Mouse (Mus musculus) embryonic facial prominence, embryonic 15.5 days (tissue): ENCODE measurements around the gene St6gal1. TPM values are rescaled to one million over a fixed set of nuclear protein-coding genes. Genes with fewer than 3 reads are reported as not detected.

Source experiments
- ATAC-seq: fragments of 200-750 bp; cut with Nextera tagmentation; 2 replicates; pipeline ENCODE4 v1.8.0; 2017; ENCODE audit warnings: low read depth, moderate TSS enrichment; ENCODE audit not compliant: insufficient number of reproducible peaks, low FRiP score, low TSS enrichment
- H3K27ac ChIP-seq: fragments of 300-500 bp; sonication (generic); replicated peaks from 2 replicates; pipeline ENCODE4 v1.5.1; 2015; ENCODE audit warnings: mild to moderate bottlenecking, inconsistent platforms
- H3K27me3 ChIP-seq: fragments of 300-500 bp; sonication (generic); 2 replicates; pipeline ENCODE4 v1.6.1; 2015; ENCODE audit warnings: inconsistent platforms
- H3K36me3 ChIP-seq: fragments of 300-500 bp; sonication (generic); 2 replicates; pipeline ENCODE4 v1.6.1; 2015; ENCODE audit warnings: mild to moderate bottlenecking, inconsistent platforms
- H3K4me1 ChIP-seq: fragments of 300-500 bp; sonication (generic); 2 replicates; pipeline ENCODE4 v1.6.1; 2015; ENCODE audit warnings: inconsistent platforms
- H3K4me2 ChIP-seq: fragments of 300-500 bp; sonication (generic); replicated peaks from 2 replicates; pipeline ENCODE4 v1.6.1; 2015; ENCODE audit warnings: mild to moderate bottlenecking, inconsistent platforms
- H3K4me3 ChIP-seq: fragments of 300-500 bp; sonication (generic); replicated peaks from 2 replicates; pipeline ENCODE4 v1.5.1; 2015; ENCODE audit warnings: mild to moderate bottlenecking, inconsistent platforms
- H3K9ac ChIP-seq: fragments of 300-500 bp; sonication (generic); 2 replicates; pipeline ENCODE4 v1.6.1; 2015; ENCODE audit warnings: inconsistent platforms
- H3K9me3 ChIP-seq: fragments of 300-500 bp; sonication (generic); replicated peaks from 2 replicates; pipeline ENCODE4 v1.6.1; 2016; ENCODE audit warnings: inconsistent platforms
- WGBS: fragments of 180-500 bp; shearing (Covaris S2); methylation state at CpG from one replicate; pipeline ENCODE4 v1.1.7; 2015; 5-methylcytosine and 5-hydroxymethylcytosine counted together
- polyA plus RNA-seq: library from polyadenylated mRNA; unstranded; fragments of >200 nt; fragmentation: Nextera tagmentation; extraction: Ambion mirVana; gene quantifications from 2 replicates; pipeline ENCODE4 v1.2.1, GENCODE M21; 2015

St6gal1 gene
- polyA plus RNA-seq, 1 experiment from 2014 or later = 16.5 TPM

DNA sequence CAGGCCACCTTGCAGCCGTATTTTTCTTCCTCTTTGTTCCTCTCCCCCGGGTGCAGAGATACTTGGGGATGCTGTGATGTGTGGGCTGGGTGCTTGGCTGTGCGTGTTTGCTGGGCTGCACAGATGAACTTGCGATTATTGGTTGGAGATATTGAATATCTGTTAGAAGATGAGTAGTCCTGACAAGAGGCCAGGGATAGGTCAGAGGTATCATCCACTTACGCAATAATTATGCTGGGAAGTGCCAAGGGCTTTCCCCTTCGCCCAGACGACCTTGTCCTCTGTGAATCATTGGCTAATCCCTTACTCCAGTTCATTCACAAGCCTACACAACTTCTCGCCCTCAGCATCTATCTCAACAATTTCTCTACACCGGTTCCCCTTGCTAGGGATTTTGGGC lies 65.6 kb downstream of the St6gal1 start:
- Histone ChIP-seq H3K36me3 (no peaks in the 10 kb centered on the region), H3K27me3 (no peaks in the 10 kb centered on the region), H3K4me1 (no peaks in the 10 kb centered on the region), H3K4me3 (no peak overlapping the region), H3K4me2 (no peak overlapping the region), H3K9me3 (no peaks in the 10 kb centered on the region; the same call in 1 of the 2 replicates), H3K9ac (no peak overlapping the region), H3K27ac (no peak overlapping the region)
- no peak for ATAC-seq
- 87% methylated on average over 9 of the region's 9 CpGs for WGBS

DNA sequence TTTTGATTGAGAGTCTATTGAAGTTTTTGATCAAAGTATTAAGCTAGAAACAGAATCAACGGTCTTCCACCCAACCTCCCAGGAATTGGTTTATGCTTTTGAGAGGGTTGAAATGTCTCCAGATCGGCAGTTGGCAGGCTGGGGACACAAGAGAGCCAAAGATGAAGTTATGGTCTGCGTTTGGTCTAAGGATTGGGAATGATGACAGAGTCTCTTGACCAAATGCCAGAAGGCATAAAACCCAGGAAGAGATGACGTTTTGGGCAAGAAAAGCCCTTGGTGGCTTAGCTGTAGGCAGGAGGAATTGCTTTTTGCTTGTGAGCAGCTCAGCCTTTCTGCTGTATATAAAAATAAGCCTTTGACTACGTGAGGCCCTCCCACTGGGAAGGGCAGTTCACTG lies 67.0 kb downstream of the St6gal1 start:
- Histone ChIP-seq H3K27me3 (no peaks in the 10 kb centered on the region), H3K4me3 (no peak overlapping the region), H3K4me1 (0 out of 2 replicates have a peak, but pooled peaks cover 4% of the 10 kb centered on the region), H3K9me3 (no peaks in the 10 kb centered on the region; the same call in 1 of the 2 replicates), H3K4me2 (no peak overlapping the region), H3K9ac (no peak overlapping the region), H3K27ac (no peak overlapping the region), H3K36me3 (no peaks in the 10 kb centered on the region)
- ATAC-seq = no peak
- 53% methylated on average over 5 of the region's 5 CpGs for whole genome bisulfite sequencing

DNA sequence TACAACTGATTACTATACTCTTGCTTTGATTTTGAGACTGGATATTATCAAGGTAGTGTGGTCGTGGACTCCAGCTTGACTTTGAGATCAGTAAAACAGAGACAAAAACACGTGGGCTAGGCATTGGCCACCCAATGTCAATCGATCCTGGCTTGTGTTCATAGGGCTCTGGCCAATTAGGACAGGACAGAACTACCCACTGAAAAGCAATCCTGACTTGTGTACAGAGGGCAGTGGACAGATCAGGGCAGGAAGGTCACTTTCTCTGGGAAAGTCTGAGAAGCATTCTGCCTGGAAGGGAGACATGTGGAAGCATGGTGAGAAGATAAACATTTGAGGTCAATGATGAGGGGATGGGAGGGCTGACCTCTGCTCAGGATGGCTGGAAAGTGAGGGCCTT lies 69.7 kb downstream of the St6gal1 start:
- Histone ChIP-seq H3K27ac (no peak overlapping the region), H3K9ac (no peak overlapping the region), H3K4me3 (no peak overlapping the region), H3K27me3 (no peaks in the 10 kb centered on the region), H3K4me2 (no peak overlapping the region), H3K9me3 (no peaks in the 10 kb centered on the region), H3K4me1 (0 out of 2 replicates have a peak, but pooled peaks cover 4% of the 10 kb centered on the region), H3K36me3 (no peaks in the 10 kb centered on the region)
- ATAC-seq = no peak
- 62% methylated on average over 3 of the region's 3 CpGs for WGBS

DNA sequence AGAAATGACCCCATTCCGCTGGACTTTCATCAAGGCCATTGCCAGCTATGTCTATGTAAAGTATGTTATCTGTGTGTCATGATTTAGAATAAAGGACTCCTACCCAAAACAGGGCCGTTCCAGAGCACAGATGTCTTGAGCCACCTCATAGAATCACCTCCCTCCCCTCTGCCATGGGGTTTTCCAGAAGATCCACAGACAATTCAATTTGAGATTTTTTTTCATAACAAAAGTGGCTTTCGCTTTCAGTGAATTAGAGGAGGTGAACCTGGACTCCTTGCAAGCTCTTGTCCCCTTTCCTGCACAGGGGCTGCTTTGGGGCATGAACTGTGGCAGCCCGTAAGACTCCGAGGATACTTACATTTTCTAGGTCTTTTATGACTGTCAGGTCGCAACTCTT lies 70.2 kb downstream of the St6gal1 start:
- H3K36me3 ChIP-seq = no peaks in the 10 kb centered on the region
- WGBS = 89% methylated on average over 6 of the region's 6 CpGs
- no peak overlapping the region for H3K4me2 ChIP-seq
- H3K27me3 ChIP-seq = no peaks in the 10 kb centered on the region
- no peak for ATAC-seq
- H3K27ac ChIP-seq = no peak overlapping the region
- H3K9ac ChIP-seq = no peak overlapping the region
- H3K4me3 ChIP-seq = no peak overlapping the region
- 0 out of 2 replicates have a peak, but pooled peaks cover 4% of the 10 kb centered on the region for H3K4me1 ChIP-seq
- H3K9me3 ChIP-seq = no peaks in the 10 kb centered on the region

DNA sequence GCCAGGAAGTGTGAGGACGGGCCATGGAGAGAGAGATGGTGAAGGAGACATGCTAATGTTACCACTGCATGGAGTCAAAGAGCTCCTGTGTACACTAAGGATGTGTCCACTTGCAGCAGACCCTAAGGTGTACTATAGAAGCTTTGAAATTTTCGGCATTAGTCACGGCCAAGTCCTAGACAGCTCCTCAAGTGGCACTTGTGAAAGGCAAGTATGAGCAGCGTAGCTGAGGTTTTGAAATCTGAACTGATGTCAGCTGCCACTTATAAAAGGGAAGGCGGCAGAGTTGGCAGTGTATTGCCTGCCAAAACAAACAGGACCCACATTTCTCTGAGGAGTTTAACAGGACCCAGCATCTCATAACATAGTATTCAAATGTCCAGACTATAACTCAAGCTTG lies 71.2 kb downstream of the St6gal1 start:
- no peak overlapping the region for H3K4me2 ChIP-seq
- 65% methylated on average over 5 of the region's 5 CpGs for WGBS
- H3K9me3 ChIP-seq = no peaks in the 10 kb centered on the region
- H3K4me1 ChIP-seq = 0 out of 2 replicates have a peak, but pooled peaks cover 4% of the 10 kb centered on the region
- H3K27me3 ChIP-seq = no peaks in the 10 kb centered on the region
- H3K4me3 ChIP-seq = no peak overlapping the region
- no peaks in the 10 kb centered on the region for H3K36me3 ChIP-seq
- no peak overlapping the region for H3K27ac ChIP-seq
- ATAC-seq = no peak
- no peak overlapping the region for H3K9ac ChIP-seq

DNA sequence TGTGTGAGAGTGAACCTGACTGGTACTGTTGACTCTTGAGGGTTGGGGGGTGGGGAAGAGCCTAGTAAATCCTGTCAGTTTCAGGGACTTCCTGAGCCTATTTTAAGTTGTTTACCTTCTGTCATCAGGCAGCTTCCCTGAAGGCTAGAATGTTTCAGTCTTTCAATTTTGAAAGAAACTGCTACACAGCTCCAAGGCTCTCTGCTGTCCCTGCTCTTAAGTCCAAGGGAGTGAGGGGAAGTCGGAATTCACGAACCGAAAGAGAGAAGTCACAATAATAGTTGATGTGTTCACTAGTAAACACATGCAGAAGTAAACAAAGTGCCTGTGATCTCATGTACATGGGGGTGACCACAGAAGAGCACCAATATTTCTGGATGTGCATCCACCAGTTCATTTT lies 72.2 kb downstream of the St6gal1 start:
- Histone ChIP-seq H3K4me3 (no peak overlapping the region), H3K27me3 (no peaks in the 10 kb centered on the region), H3K4me1 (0 out of 2 replicates have a peak, but pooled peaks cover 4% of the 10 kb centered on the region), H3K4me2 (no peak overlapping the region), H3K9me3 (no peaks in the 10 kb centered on the region), H3K9ac (no peak overlapping the region), H3K27ac (no peak overlapping the region), H3K36me3 (no peaks in the 10 kb centered on the region)
- 97% methylated on average over 3 of the region's 3 CpGs for WGBS
- no peak for ATAC-seq

DNA sequence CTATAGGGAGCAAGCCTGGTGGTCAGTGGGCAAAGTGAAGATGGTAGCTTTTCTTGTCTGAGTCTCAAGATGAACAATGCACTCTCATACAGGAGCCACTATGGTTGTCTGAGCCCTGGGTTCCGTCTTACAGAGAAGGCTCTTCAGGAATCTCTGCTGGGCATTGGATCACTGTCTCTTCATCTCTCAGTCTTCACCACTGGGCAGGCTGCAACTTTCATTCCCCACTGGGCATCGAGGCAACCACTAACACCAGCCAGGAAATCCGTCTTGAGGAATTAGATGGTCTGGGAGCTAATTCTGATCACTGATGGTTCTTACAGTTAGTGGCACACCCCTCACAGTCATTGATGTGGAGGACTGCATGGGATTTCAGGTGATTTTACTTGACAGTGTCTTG lies 73.9 kb downstream of the St6gal1 start:
- H3K4me2 ChIP-seq = no peak overlapping the region
- 0 out of 2 replicates have a peak, but pooled peaks cover 4% of the 10 kb centered on the region for H3K4me1 ChIP-seq
- no peaks in the 10 kb centered on the region for H3K36me3 ChIP-seq
- H3K27ac ChIP-seq = no peak overlapping the region
- no peak for ATAC-seq
- H3K9me3 ChIP-seq = no peaks in the 10 kb centered on the region
- 88% methylated on average over 3 of the region's 3 CpGs for WGBS
- no peak overlapping the region for H3K4me3 ChIP-seq
- no peak overlapping the region for H3K9ac ChIP-seq
- no peaks in the 10 kb centered on the region for H3K27me3 ChIP-seq

DNA sequence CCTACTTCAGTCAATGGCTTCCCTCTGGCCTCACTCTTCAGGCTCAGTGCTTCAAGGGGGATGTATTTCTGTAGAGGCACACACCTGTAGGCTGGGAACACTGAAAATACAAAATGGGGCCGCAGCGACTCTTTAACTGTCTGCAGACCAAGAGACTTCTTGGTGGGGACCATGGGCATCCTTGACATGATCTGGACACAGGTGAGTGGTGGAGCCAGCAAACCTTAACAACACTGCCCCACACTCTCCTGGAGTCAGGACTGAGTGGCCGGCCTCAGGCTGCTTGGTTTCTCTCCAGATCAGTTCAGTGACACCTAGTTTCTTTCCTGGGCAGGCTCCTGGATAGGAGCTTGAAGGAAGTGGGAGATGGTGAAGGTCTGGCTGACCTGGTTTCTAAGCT lies 74.4 kb downstream of the St6gal1 start:
- Histone ChIP-seq H3K9me3 (no peaks in the 10 kb centered on the region), H3K4me3 (no peak overlapping the region), H3K27me3 (no peaks in the 10 kb centered on the region), H3K4me2 (no peak overlapping the region), H3K4me1 (0 out of 2 replicates have a peak, but pooled peaks cover 4% of the 10 kb centered on the region), H3K27ac (no peak overlapping the region), H3K9ac (no peak overlapping the region), H3K36me3 (no peaks in the 10 kb centered on the region)
- WGBS = 95% methylated on average over 3 of the region's 3 CpGs
- no peak for ATAC-seq

DNA sequence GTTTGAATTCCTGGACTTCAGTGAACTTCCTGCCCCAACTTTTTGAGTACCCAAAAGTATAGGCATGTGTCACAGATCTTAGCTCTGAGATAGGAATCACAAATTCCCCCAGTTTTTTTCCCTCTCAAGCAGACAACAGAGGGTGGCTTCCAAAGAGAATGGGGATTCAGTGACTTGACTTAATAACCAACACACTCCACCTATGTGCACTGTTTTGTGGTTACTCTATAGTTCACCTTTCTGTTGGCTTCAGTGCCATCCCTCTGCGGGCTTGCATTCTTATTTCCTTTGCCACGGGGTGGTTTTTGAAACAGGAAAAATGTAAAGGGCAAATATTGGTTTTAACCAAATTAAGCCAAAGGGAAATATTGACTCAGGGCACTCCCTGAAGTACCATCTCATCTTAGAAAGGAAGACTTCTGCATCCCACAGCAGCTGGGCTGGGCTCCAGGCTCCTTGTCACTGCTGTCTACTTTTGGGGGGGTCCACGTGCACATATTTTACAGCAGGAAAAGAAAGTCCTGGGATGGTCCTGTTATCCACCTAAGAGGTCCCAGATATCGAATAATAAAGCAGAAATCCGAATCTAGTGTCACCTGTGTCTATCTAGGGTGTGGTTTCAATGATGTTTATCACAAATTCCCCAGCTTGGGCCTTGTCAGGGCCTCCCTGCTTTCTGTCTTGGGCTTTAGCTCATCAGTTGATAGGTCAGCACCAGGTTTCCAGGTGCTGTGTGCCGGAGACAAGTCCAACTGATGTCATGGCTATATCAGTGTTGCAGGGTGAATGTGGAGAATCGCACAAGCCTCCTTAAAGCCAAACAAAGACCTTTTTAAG lies 75.6 kb downstream of the St6gal1 start:
- no peak overlapping the region for H3K4me2 ChIP-seq
- no peak overlapping the region for H3K4me3 ChIP-seq
- H3K27ac ChIP-seq = no peak overlapping the region
- 0 out of 2 replicates have a peak, but pooled peaks cover 4% of the 10 kb centered on the region for H3K4me1 ChIP-seq
- H3K9ac ChIP-seq = no peak overlapping the region
- no peaks in the 10 kb centered on the region for H3K27me3 ChIP-seq
- ATAC-seq = no peak
- H3K9me3 ChIP-seq = no peaks in the 10 kb centered on the region
- no peaks in the 10 kb centered on the region for H3K36me3 ChIP-seq
- WGBS = 74% methylated on average over 7 of the region's 7 CpGs

DNA sequence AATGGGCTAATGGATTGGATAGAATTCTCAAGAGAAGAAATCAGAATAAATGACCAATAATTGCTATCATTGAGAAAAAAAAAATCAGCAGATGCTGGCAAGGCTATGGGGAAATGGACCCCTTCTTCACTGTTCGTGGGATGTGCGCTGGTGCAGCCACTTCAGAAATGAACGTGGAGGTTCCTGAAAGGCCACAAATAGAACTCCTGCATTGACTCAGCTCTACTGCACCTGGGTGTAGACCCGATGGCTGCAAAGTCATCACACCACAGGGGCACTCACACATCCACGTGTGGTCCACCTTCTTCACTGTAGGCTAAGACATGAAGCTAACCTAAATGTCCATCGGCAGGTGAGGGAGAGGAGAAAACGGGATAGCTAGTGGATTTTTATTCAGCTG lies 77.2 kb downstream of the St6gal1 start:
- 86% methylated on average over 7 of the region's 7 CpGs for WGBS
- no peak for ATAC-seq
- no peaks in the 10 kb centered on the region for H3K27me3 ChIP-seq
- H3K4me3 ChIP-seq = no peak overlapping the region
- no peak overlapping the region for H3K9ac ChIP-seq
- H3K4me1 ChIP-seq = no peaks in the 10 kb centered on the region
- H3K4me2 ChIP-seq = no peak overlapping the region
- H3K36me3 ChIP-seq = no peaks in the 10 kb centered on the region
- no peak overlapping the region for H3K27ac ChIP-seq
- H3K9me3 ChIP-seq = no peaks in the 10 kb centered on the region

DNA sequence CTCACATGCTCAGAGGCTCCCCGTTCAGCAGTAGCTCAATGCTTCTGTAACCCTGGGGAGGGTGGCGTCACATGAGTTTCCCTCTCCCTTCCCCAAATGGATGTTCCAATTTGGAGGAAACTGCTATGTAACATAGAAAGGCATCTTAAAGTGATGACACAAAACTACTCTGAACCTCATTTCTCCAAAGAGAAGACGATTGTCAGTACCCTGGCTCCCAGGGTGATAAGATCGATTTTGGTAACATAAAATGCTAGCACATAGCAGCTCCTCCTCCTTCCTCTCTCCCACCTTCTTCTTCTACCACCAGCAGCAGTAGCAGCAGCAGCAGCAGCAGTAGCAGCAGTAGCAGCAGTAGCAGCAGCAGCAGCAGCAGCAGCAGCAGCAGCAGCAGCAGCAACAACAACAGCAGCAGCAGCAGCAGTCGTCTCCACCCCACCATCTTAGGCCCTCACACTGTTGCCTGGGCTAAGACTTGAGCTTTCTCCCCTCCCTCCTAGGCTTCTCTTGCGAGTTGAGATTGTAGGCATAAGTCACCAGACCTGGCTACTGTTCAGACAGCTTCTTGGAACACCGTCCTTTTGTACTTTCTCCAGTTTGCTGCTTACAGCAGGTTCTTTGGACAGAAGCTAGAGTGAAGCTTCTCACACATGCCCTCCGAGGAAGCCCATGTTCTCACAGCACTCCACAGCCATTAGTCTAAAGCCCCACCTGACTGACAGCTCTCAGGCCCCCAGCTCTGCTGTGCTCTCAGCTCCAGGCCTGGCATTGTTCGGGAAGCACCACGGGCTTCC lies 81.5 kb downstream of the St6gal1 start:
- H3K4me3 ChIP-seq = no peak overlapping the region
- H3K9me3 ChIP-seq = no peaks in the 10 kb centered on the region
- H3K4me2 ChIP-seq = no peak overlapping the region
- no peaks in the 10 kb centered on the region for H3K27me3 ChIP-seq
- H3K9ac ChIP-seq = no peak overlapping the region
- no peak for ATAC-seq
- H3K36me3 ChIP-seq = no peaks in the 10 kb centered on the region
- H3K27ac ChIP-seq = no peak overlapping the region
- no peaks in the 10 kb centered on the region for H3K4me1 ChIP-seq
- WGBS = 73% methylated on average over 10 of the region's 10 CpGs
